Mouse (Mus musculus): Measurements from ENCODE around the gene Sept5. TPM values are rescaled to one million over a fixed set of nuclear protein-coding genes. Genes with fewer than 3 reads are reported as not detected.
A peak's percentile ranks its signal among the peaks of the same experiment; 100 is the strongest.

Sept5 gene
- polyA plus RNA-seq, 1 experiment = 0.83 TPM

DNA sequence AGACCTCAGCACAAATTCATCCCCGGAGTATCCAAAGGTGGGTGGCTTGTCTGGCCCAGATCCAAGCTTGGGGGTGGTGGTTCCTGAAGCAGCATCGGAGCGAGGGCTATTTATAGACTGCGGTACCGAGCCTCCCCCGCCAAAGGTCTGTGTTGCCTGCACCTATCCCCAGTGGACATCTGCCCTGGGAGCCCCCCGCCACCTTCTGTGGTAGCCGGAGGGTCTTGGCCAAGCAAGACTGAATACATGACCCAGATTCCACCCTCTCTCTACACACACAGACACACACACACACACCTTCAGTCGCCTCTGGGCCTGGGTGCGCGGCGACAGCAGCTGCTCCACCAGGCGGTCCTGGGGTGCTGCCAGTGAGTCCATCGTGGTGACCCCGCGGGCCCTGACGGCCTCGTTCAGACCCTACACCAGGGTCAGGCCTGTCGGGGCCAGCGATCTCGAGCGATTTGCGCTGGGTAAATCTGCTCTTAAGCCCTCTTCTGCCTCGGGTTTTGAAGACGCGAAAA, 3.9 kb downstream of the Sept5 start:
- Histone ChIP-seq H3K4me3 (ENCODE audit: insufficient read depth, low read length) (peak overlapping the region; percentile 47), H3K27ac (ENCODE audit: insufficient read depth, low read depth, low read length) (no peak overlapping the region), H3K4me1 (ENCODE audit: control insufficient read depth, insufficient read depth, low read length) (peaks cover 4% of the 10 kb centered on the region; the same call in 1 of the 2 replicates)
- TF ChIP-seq POLR2A (IDR thresholded peaks at IDR 0.05; ENCODE audit: borderline replicate concordance, low read depth, low read length) = no peak
- TF ChIP-seq CTCF (IDR thresholded peaks at IDR 0.05; ENCODE audit: low read depth, low read length) = no peak

DNA sequence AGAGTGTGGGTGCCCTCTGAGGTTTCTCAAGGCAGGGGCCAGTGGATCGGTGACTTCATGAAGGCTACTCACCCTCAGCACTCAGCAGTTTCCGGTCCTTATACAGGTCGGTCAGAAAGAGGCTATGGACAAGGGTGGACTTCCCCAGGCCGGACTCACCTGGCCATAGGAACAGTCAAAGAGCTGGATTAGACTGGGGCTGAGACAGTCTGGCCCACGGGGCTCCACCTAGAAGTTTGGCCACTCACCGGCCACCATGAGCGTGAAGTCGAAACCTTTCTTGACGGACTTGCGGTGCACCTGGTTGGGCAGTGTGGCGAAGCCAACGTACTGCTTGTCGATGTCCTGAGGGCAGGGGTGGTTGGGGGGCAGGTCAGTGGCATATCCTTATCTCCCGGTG, 4.7 kb downstream of the Sept5 start:
- Histone ChIP-seq H3K4me3 (ENCODE audit: insufficient read depth, low read length) (no peak overlapping the region), H3K27ac (ENCODE audit: insufficient read depth, low read depth, low read length) (no peak overlapping the region), H3K4me1 (ENCODE audit: control insufficient read depth, insufficient read depth, low read length) (peaks cover 4% of the 10 kb centered on the region; the same call in 1 of the 2 replicates)
- TF ChIP-seq POLR2A (IDR thresholded peaks at IDR 0.05; ENCODE audit: borderline replicate concordance, low read depth, low read length) (no peak), CTCF (IDR thresholded peaks at IDR 0.05; ENCODE audit: low read depth, low read length) (no peak)

DNA sequence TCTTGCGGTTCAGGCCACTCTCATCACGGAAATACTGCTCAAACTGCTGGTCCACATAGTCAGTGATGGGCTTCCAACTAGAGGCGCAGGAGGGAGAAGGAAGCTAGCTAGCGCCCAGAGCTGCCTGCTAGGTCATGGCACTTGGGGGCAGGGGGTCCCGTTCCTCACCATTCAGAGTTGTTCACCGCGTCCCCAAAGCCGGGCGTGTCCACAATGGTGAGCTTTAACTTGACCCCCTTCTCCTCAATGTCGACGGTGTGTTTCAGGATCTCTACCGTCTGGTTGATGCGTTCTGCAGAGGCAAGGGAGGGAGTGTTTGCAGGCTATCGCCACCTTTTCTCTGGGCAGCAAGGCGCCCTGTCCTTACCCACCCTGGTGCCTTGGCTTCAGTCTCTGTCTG, 5.1 kb downstream of the Sept5 start:
- Histone ChIP-seq H3K4me3 (ENCODE audit: insufficient read depth, low read length) (no peak overlapping the region), H3K27ac (ENCODE audit: insufficient read depth, low read depth, low read length) (no peak overlapping the region), H3K4me1 (ENCODE audit: control insufficient read depth, insufficient read depth, low read length) (peaks cover 4% of the 10 kb centered on the region; the same call in 1 of the 2 replicates)
- no peak for TF ChIP-seq POLR2A (IDR thresholded peaks at IDR 0.05; ENCODE audit: borderline replicate concordance, low read depth, low read length)
- no peak for TF ChIP-seq CTCF (IDR thresholded peaks at IDR 0.05; ENCODE audit: low read depth, low read length)

DNA sequence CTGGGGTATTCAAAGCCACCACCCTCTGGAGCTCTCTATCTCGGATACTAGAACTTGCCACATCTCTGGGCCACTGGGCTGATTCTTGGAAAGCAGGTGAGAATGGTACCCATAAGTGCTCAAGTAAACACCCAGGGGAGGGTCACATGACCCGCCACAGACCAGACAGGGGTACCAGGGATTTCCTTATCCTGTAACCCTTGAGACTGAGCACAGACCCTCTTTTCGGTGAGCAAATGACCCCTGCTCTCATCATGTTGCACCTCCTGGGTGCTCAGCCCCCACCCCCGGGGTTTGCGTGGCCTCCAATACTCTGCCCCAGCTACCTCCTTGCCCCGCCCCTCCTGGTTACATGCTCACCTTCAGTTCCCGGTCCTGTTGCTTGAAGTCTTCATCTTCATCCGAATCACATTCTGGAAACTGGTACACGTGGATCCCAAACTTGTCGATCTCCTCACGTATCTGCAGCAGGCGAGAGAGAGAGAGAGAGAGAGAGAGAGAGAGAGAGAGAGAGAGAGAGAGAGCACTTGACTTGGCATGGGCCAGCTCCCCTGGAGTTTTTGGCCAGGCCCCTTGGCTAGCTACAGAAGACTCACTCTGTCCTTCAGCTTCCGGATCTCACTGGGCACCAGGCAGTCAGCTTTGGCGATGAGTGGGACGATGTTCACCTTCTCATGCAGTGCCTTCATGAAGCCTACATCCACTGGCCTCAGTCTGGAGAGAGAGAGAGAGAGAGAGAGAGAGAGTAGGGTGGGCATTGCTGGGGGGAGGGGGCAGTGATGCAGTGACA, 5.8 kb downstream of the Sept5 start:
- no peak for TF ChIP-seq POLR2A (IDR thresholded peaks at IDR 0.05; ENCODE audit: borderline replicate concordance, low read depth, low read length)
- TF ChIP-seq CTCF (IDR thresholded peaks at IDR 0.05; ENCODE audit: low read depth, low read length) = no peak
- Histone ChIP-seq H3K4me3 (ENCODE audit: insufficient read depth, low read length) (no peak overlapping the region), H3K4me1 (ENCODE audit: control insufficient read depth, insufficient read depth, low read length) (peaks cover 4% of the 10 kb centered on the region; the same call in 1 of the 2 replicates), H3K27ac (ENCODE audit: insufficient read depth, low read depth, low read length) (no peak overlapping the region)

DNA sequence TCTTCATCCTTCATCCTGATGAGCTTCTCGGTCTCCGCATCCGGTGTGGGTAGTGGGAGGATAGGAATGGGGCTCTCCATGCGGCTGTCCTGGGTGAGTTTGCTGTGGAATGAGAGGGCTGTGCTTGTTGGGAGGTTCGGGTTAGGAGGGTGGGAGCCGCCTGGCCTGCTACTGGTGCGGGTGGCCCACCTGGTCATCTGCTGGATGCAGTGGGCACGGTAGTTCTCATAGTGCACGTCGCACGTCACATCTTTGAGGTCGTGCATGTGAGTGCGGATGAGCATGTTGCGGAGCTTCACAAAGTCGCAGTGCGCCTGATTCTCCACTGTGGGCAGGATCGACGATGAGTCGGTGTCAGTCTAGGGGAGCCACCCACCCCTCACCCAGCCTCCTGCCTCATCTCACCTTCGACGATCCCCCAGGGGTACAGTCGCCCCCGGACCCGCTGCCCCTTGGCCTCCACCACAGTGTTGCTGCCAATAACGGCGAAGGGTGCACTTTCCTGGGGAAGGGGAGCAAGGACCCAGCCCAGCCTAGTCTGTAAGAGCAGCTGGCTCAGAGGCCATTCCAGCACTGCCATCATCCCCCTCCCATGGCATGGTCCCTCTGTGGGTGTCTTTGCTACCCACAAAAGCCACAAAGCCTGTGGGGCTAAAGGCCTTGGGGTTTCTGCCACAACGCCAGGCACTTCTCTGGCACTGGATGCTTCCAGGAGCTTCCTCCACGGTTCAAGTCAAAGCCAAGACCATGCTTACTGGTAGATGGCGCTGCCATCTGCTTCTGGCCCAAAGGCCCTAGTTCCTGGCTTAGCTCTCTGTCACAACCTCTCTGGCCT, 6.6 kb downstream of the Sept5 start:
- no peak for TF ChIP-seq CTCF (IDR thresholded peaks at IDR 0.05; ENCODE audit: low read depth, low read length)
- TF ChIP-seq POLR2A (IDR thresholded peaks at IDR 0.05; ENCODE audit: borderline replicate concordance, low read depth, low read length) = no peak
- no peak overlapping the region for H3K4me3 ChIP-seq (ENCODE audit: insufficient read depth, low read length)
- H3K27ac ChIP-seq (ENCODE audit: insufficient read depth, low read depth, low read length) = no peak overlapping the region
- peaks cover 4% of the 10 kb centered on the region; the same call in 1 of the 2 replicates for H3K4me1 ChIP-seq (ENCODE audit: control insufficient read depth, insufficient read depth, low read length)

DNA sequence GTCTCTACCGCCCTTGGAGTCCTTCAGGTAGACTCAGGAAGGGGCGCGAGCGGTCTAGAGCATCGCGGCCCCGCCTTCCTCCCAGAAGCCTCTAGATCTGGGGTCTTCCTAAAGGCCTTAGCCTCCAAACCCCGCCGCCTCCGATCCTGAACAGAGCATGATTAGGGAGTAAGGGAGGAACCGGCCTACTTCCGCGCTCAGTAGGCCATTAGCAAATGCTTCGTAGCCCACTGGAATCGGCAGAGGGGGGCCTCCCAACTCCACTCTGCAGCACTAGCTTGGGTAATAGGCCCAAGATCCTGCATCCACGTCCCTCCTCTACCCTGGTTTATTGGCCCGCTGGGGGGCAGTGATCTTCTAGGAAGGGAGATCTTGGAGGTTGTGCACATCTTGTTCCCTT, 7.7 kb downstream of the Sept5 start, which contains the start of gene Gp1bb:
TSS of gene Gp1bb (minus strand) at position 385 of the 400 bp plus-strand sequence.
- Histone ChIP-seq H3K27ac (ENCODE audit: insufficient read depth, low read depth, low read length) (no peak within 1 kb of the TSS), H3K4me3 (ENCODE audit: insufficient read depth, low read length) (no peak within 1 kb of the TSS), H3K4me1 (ENCODE audit: control insufficient read depth, insufficient read depth, low read length) (peaks cover 4% of the 10 kb centered on the region; the same call in 1 of the 2 replicates)
- TF ChIP-seq CTCF (IDR thresholded peaks at IDR 0.05; ENCODE audit: low read depth, low read length) = no peak

DNA sequence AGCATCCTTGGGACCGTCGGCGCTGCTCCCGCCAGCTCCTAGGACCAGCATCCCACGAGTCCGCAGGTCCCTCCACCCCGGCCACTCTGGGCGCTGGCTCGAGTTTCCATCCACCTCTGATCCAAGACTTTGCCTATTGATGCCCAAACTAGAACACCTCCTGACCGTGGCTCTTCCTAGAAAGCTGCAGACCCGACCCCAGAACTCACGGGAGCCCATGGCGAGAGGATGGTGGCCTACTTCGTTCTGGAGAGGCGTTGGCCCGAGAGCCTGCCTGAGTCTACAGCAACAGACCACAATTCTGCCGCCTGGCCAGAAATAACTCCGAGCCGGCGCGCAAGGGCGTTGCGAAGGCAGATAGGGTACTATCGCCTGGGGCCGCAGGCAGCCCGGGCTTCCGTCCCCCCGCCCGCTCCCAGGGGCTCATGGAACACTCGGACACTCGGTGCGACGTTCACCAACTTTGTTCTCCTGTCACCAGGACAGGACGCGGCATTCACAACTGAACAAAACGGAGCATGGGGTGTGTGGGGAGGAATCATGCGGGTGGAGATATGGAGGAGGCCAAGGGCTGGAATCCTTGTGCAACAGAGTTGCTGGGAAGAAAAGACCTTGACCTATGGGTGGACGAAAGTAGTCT, 8.3 kb downstream of the Sept5 start:
- TF ChIP-seq POLR2A (IDR thresholded peaks at IDR 0.05; ENCODE audit: borderline replicate concordance, low read depth, low read length) (no peak), CTCF (IDR thresholded peaks at IDR 0.05; ENCODE audit: low read depth, low read length) (no peak)
- no peak overlapping the region for H3K4me3 ChIP-seq (ENCODE audit: insufficient read depth, low read length)
- peaks cover 4% of the 10 kb centered on the region; the same call in 1 of the 2 replicates for H3K4me1 ChIP-seq (ENCODE audit: control insufficient read depth, insufficient read depth, low read length)
- H3K27ac ChIP-seq (ENCODE audit: insufficient read depth, low read depth, low read length) = no peak overlapping the region

DNA sequence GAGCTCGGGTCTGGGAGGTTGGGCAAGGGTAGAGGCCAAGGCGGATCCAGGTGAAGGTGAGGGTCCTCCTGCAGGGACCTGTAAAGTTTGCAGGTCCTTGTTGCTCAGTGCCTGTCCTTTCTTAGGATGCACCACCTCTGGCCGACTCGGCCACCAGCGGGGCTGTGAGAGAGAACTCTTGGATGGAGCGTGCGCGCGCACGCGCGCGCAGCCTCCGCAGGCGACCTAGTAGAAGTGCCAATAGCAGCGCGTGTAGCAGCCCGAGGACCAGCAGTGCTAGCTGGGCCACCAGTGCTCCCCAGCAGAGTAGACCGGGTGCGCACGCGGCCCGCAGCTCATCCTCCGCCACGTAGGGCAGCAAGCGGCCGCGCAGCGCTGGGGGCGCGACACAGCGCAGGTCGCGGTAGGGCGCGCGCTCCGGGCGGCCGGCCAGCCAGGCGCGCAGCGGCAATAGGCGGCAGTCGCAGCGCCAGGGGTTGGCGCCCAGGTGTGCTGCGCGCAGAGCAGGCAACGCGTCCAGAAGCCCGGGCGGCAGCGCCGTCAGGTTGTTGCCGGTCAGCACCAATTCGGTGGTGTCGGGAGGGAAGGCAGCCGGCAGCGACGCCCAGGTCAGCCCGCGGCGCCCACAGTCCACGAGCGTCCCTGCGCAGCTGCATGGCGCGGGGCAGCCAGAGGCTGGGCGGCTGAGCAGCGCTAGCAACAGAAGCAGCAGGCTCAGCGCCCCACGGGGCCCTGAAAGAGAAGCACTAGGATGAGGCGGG, 9.0 kb downstream of the Sept5 start:
- no peak for TF ChIP-seq POLR2A (IDR thresholded peaks at IDR 0.05; ENCODE audit: borderline replicate concordance, low read depth, low read length)
- no peak for TF ChIP-seq CTCF (IDR thresholded peaks at IDR 0.05; ENCODE audit: low read depth, low read length)
- H3K27ac ChIP-seq (ENCODE audit: insufficient read depth, low read depth, low read length) = no peak overlapping the region
- no peaks in the 10 kb centered on the region for H3K4me1 ChIP-seq (ENCODE audit: control insufficient read depth, insufficient read depth, low read length)
- H3K4me3 ChIP-seq (ENCODE audit: insufficient read depth, low read length) = peak overlapping the region; percentile 21; the same call in 1 of the 2 replicates

DNA sequence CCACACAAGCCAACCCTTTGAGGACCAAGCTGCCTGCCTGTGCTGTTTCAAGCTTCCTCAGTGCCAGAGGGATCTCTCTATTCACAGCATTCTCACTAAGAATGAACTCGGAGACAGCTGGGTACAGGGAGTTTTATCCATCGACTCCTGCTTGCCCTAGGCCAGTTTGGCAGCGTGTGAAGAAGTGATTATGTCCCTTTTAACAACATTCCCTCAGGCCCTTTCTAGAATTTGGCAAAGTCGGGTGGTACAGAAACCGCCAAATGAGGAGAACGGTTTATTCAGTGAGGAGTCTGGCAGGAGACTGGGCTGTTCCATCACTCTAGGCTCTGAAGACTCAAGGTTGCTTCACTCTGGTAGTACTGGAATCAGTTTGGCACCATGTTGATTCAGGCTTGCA, 9.6 kb downstream of the Sept5 start:
- Histone ChIP-seq H3K4me1 (ENCODE audit: control insufficient read depth, insufficient read depth, low read length) (no peaks in the 10 kb centered on the region), H3K4me3 (ENCODE audit: insufficient read depth, low read length) (no peak overlapping the region), H3K27ac (ENCODE audit: insufficient read depth, low read depth, low read length) (no peak overlapping the region)
- no peak for TF ChIP-seq CTCF (IDR thresholded peaks at IDR 0.05; ENCODE audit: low read depth, low read length)
- TF ChIP-seq POLR2A (IDR thresholded peaks at IDR 0.05; ENCODE audit: borderline replicate concordance, low read depth, low read length) = no peak

Measured in bone marrow macrophage, adult 2 months (primary cell).